Mouse (Mus musculus) MEL (cell line): ENCODE data around the gene Btbd8. TPM values are rescaled to one million over a fixed set of nuclear protein-coding genes. Genes with fewer than 3 reads are reported as not detected.
A peak's percentile ranks its signal among the peaks of the same experiment; 100 is the strongest.

ENCODE experiments used
- DNase-seq: peaks from one replicate; pipeline ENCODE4 v3.0.0; 2011; ENCODE audit warnings: low read depth, low spot score
- H3K27ac ChIP-seq: 2 replicates; pipeline ENCODE4 v1.5.1; 2012; ENCODE audit warnings: low read depth, mild to moderate bottlenecking, control low read depth, low read length, moderate library complexity; ENCODE audit not compliant: control insufficient read depth
- H3K27me3 ChIP-seq, 2 experiments: fragments of 150-350 bp in 1 of 2; sonication (generic) in 1 of 2; 2 replicates each; pipeline ENCODE4 v1.6.1; 2012; ENCODE audit warnings: low read length in 2 of 2, mild to moderate bottlenecking in 2 of 2, improper control_type of control experiment in 1 of 2, moderate library complexity in 1 of 2; ENCODE audit not compliant: insufficient read depth in 2 of 2, control insufficient read depth in 1 of 2
- H3K36me3 ChIP-seq, 2 experiments: 2 replicates each; pipeline ENCODE4 v1.6.1; 2012 to 2014; ENCODE audit warnings: low read length in 2 of 2, improper control_type of control experiment in 1 of 2, inconsistent platforms in 1 of 2, mild to moderate bottlenecking in 1 of 2; ENCODE audit not compliant: insufficient read depth in 2 of 2, control insufficient read depth in 1 of 2
- H3K4me1 ChIP-seq, 2 experiments: fragments of 150-350 bp in 1 of 2; sonication (generic) in 1 of 2; 2 replicates each; pipeline ENCODE4 v1.6.1; 2012; ENCODE audit warnings: low read length in 2 of 2, improper control_type of control experiment in 1 of 2, mild to moderate bottlenecking in 1 of 2; ENCODE audit not compliant: insufficient read depth in 2 of 2, control insufficient read depth in 1 of 2
- H3K4me3 ChIP-seq, 2 experiments: fragments of 150-350 bp in 1 of 2; sonication (generic) in 1 of 2; 2 replicates each; pipeline ENCODE4 v1.5.1; 2012; ENCODE audit warnings: low read depth in 2 of 2, low read length in 2 of 2, mild to moderate bottlenecking in 2 of 2, moderate library complexity in 2 of 2, control low read depth in 1 of 2, improper control_type of control experiment in 1 of 2; ENCODE audit not compliant: control insufficient read depth in 1 of 2, insufficient read depth in 1 of 2
- H3K79me2 ChIP-seq: 2 replicates; pipeline ENCODE4 v1.6.1; 2012; ENCODE audit warnings: mild to moderate bottlenecking, low read length, moderate library complexity; ENCODE audit not compliant: control insufficient read depth, poor library complexity, insufficient read depth
- H3K9ac ChIP-seq: 2 replicates; pipeline ENCODE4 v1.6.1; 2012; ENCODE audit warnings: low read depth, mild to moderate bottlenecking, control low read depth, low read length, moderate library complexity; ENCODE audit not compliant: control insufficient read depth, poor library complexity, severe bottlenecking
- H3K9me3 ChIP-seq: fragments of 150-350 bp; sonication (generic); replicated peaks from 2 replicates; pipeline ENCODE4 v1.6.1; 2012; ENCODE audit warnings: mild to moderate bottlenecking, low read length, improper control_type of control experiment, moderate library complexity; ENCODE audit not compliant: insufficient read depth
- ELF1 ChIP-seq: IDR thresholded peaks from 2 replicates; pipeline ENCODE4 v1.6.1; 2014; ENCODE audit warnings: low read depth, mild to moderate bottlenecking, inconsistent platforms, low read length, improper control_type of control experiment, moderate library complexity
- EP300 ChIP-seq, 2 experiments: IDR thresholded peaks; 2 replicates each; pipeline ENCODE4 v1.6.1; 2011; ENCODE audit warnings: improper control_type of control experiment in 2 of 2, low read length in 2 of 2, low read depth in 1 of 2, mild to moderate bottlenecking in 1 of 2
- ETS1 ChIP-seq: IDR thresholded peaks from 2 replicates; pipeline ENCODE4 v1.6.1; 2012; ENCODE audit warnings: low read depth, mild to moderate bottlenecking, inconsistent platforms, low read length, improper control_type of control experiment, moderate library complexity
- GATA1 ChIP-seq: IDR thresholded peaks from 2 replicates; pipeline ENCODE4 v1.6.1; 2011; ENCODE audit warnings: low read depth, low read length, improper control_type of control experiment
- MAX ChIP-seq: IDR thresholded peaks from 2 replicates; pipeline ENCODE4 v1.6.1; 2011; ENCODE audit warnings: low read length, improper control_type of control experiment
- MEF2A ChIP-seq: IDR thresholded peaks from 2 replicates; pipeline ENCODE4 v1.6.1; 2014; ENCODE audit warnings: low read depth, mild to moderate bottlenecking, inconsistent platforms, low read length, improper control_type of control experiment; ENCODE audit not compliant: poor library complexity, insufficient replicate concordance, severe bottlenecking; ENCODE audit errors: extremely low read depth
- MYB ChIP-seq: IDR thresholded peaks from 2 replicates; pipeline ENCODE4 v1.6.1; 2011; ENCODE audit warnings: mild to moderate bottlenecking, low read depth, low read length, improper control_type of control experiment
- MYC ChIP-seq: IDR thresholded peaks from 2 replicates; pipeline ENCODE4 v1.6.1; 2011; ENCODE audit warnings: low read depth, mild to moderate bottlenecking, low read length, improper control_type of control experiment, moderate library complexity
- POLR2A ChIP-seq, 2 experiments: IDR thresholded peaks; 2 replicates each; pipeline ENCODE4 v1.6.1; 2011 to 2012; ENCODE audit warnings: low read length in 2 of 2, mild to moderate bottlenecking in 2 of 2, control low read depth in 1 of 2, improper control_type of control experiment in 1 of 2, low read depth in 1 of 2, moderate library complexity in 1 of 2; ENCODE audit not compliant: control insufficient read depth in 1 of 2, insufficient read depth in 1 of 2, poor library complexity in 1 of 2
- POLR2AphosphoS2 ChIP-seq: IDR thresholded peaks from 2 replicates; pipeline ENCODE4 v1.6.1; 2011; ENCODE audit warnings: low read length, improper control_type of control experiment
- RCOR1 ChIP-seq: IDR thresholded peaks from 2 replicates; pipeline ENCODE4 v1.6.1; 2012; ENCODE audit warnings: low read depth, mild to moderate bottlenecking, inconsistent platforms, low read length, improper control_type of control experiment
- TAL1 ChIP-seq: IDR thresholded peaks from 2 replicates; pipeline ENCODE4 v1.6.1; 2012; ENCODE audit warnings: mild to moderate bottlenecking, inconsistent platforms, low read length, moderate library complexity, mixed read lengths
- TBP ChIP-seq: IDR thresholded peaks from 2 replicates; pipeline ENCODE4 v1.8.0; 2011; ENCODE audit warnings: low read depth, low read length, improper control_type of control experiment
- TCF12 ChIP-seq: IDR thresholded peaks from 2 replicates; pipeline ENCODE4 v1.6.1; 2014; ENCODE audit warnings: low read depth, mild to moderate bottlenecking, inconsistent platforms, low read length, improper control_type of control experiment, moderate library complexity
- ZC3H11A ChIP-seq: IDR thresholded peaks from 2 replicates; pipeline ENCODE4 v1.6.1; 2012; ENCODE audit warnings: low read depth, mild to moderate bottlenecking, inconsistent platforms, low read length, improper control_type of control experiment
- ZKSCAN1 ChIP-seq: IDR thresholded peaks from 2 replicates; pipeline ENCODE4 v1.6.1; 2012; ENCODE audit warnings: low read depth, mild to moderate bottlenecking, inconsistent platforms, low read length, improper control_type of control experiment, moderate library complexity
- ZNF384 ChIP-seq: IDR thresholded peaks from 2 replicates; pipeline ENCODE4 v1.6.1; 2012; ENCODE audit warnings: low read depth, mild to moderate bottlenecking, inconsistent platforms, low read length, improper control_type of control experiment
- polyA plus RNA-seq, 2 experiments: library from polyadenylated mRNA; stranded (reverse) in 1 of 2; unstranded in 1 of 2; fragments of >175 nt in 1 of 2; fragments of >200 nt in 1 of 2; gene quantifications; 2 replicates each; pipeline versions ENCODE4 v1.2.1 to v1.2.4; 2012; ENCODE audit warnings: low replicate concordance in 2 of 2, low read depth in 1 of 2; ENCODE audit not compliant: insufficient read length in 2 of 2, insufficient read depth in 1 of 2, missing spikeins in 1 of 2
- total RNA-seq: library from RNA; depleted of rRNA; stranded (reverse); fragments of 300-350 nt; gene quantifications from 2 replicates; pipeline ENCODE4 v1.2.3, GENCODE M21; 2012

Gene Btbd8
- total and polyA plus RNA-seq, 3 experiments: 1.6 to 2.4 TPM; not detected in 1

GRCm38 (mm10) chr5:107541696-107542095 lies 103.9 kb downstream of the Btbd8 start:
- Histone ChIP-seq H3K36me3 (no peaks in the 10 kb centered on the region), H3K27ac (no peak overlapping the region), H3K4me1 (no peaks in the 10 kb centered on the region), H3K4me3 (no peak overlapping the region), H3K27me3 (peaks cover 2 to 3% of the 10 kb centered on the region in 2 experiments), H3K9me3 (no peaks in the 10 kb centered on the region), H3K9ac (no peak overlapping the region), H3K79me2 (no peaks in the 10 kb centered on the region)
- DNase-seq: no peak
- no peak for TF ChIP-seq ZKSCAN1
- TF ChIP-seq TBP: no peak
- TF ChIP-seq TAL1: no peak
- TF ChIP-seq POLR2A (IDR thresholded peaks at IDR 0.05; ENCODE audit: control insufficient read depth in 1 of 2, insufficient read depth in 1 of 2, low read depth in 1 of 2, low read length in 2 of 2, poor library complexity in 1 of 2): no peak
- no peak for TF ChIP-seq EP300 (IDR thresholded peaks at IDR 0.05; ENCODE audit: low read depth in 1 of 2, low read length in 2 of 2)
- no peak for TF ChIP-seq ELF1
- no peak for TF ChIP-seq MAX
- TF ChIP-seq MYC: no peak
- no peak for TF ChIP-seq ZC3H11A

- no peak for DNase-seq
- Histone ChIP-seq H3K36me3 (peaks cover 0 to 8% of the 10 kb centered on the region in 2 experiments; a peak in 2 of 4 replicates), H3K4me1 (peaks cover 6 to 9% of the 10 kb centered on the region in 2 experiments; a peak in 2 of 4 replicates), H3K79me2 (no peaks in the 10 kb centered on the region), H3K27me3 (peaks cover 2% of the 10 kb centered on the region in 2 experiments; a peak in 2 of 4 replicates), H3K9me3 (no peaks in the 10 kb centered on the region), H3K4me3 (no peak overlapping the region), H3K27ac (no peak overlapping the region), H3K9ac (no peak overlapping the region)
- TF ChIP-seq POLR2AphosphoS2 (no peak), ELF1 (no peak), ZKSCAN1 (no peak), RCOR1 (no peak), ZNF384 (no peak)
These were observed 108.1 kb downstream of the Btbd8 start for GRCm38 (mm10) chr5:107545927-107546326.

DNA sequence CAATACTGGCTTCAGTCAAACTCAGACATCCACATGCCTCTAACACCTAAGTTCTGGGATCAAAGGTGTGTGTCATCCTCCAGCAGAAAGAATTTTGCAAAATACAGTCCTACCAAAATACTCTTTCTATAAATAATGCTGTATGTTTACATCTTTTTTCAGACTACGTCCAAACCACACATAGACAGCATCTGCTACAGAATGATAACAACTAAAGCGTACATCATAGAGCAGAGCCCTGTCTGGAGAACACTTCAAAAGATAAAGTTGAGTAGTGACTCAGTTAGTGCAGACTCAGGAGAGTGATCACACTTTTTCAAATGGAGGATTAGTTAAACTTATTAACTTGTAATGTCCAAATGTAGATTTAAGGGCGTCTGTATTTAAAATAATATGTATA lies 110.2 kb downstream of the Btbd8 start:
- H3K4me1 ChIP-seq: peaks cover 6 to 9% of the 10 kb centered on the region in 2 experiments; a peak in 2 of 4 replicates
- H3K27ac ChIP-seq: no peak overlapping the region
- TF ChIP-seq MEF2A (peak; percentile 75; the same call in 1 of the 2 replicates), MYB (no peak), GATA1 (peak; percentile 70), ETS1 (peak; percentile 77), EP300 (IDR thresholded peaks at IDR 0.05; ENCODE audit: low read depth in 1 of 2, low read length in 2 of 2) (peak; percentile 65 to 74; a peak in 3 of 4 replicates), ZNF384 (no peak), TCF12 (peak; percentile 87), TAL1 (peak; percentile 78), MYC (no peak), POLR2A (IDR thresholded peaks at IDR 0.05; ENCODE audit: control insufficient read depth in 1 of 2, insufficient read depth in 1 of 2, low read depth in 1 of 2, low read length in 2 of 2, poor library complexity in 1 of 2) (no peak)
- peaks cover 0 to 8% of the 10 kb centered on the region in 2 experiments; a peak in 3 of 4 replicates for H3K36me3 ChIP-seq
- H3K9ac ChIP-seq: no peak overlapping the region
- no peaks in the 10 kb centered on the region for H3K27me3 ChIP-seq
- no peak overlapping the region for H3K4me3 ChIP-seq
- peak; percentile 54 for DNase-seq
- no peaks in the 10 kb centered on the region for H3K9me3 ChIP-seq
- H3K79me2 ChIP-seq: no peaks in the 10 kb centered on the region
